9 mouse cellular contexts compared by ENCODE assay signal in genomic region chr2:165133566-165133965, GRCm38 (mm10). TPM values are rescaled to one million over a fixed set of nuclear protein-coding genes. Genes with fewer than 3 reads are reported as not detected.
A peak's percentile ranks its signal among the peaks of the same experiment; 100 is the strongest.
DNase-seq lines count a peak whose midpoint lies in the region; ATAC-seq and TF ChIP-seq lines count a peak whose summit lies in the region.
"Had no signal": no experiment of that assay in that cellular context is flagged by ENCODE, and none has a peak within 500 bp of the region (broad histone marks: within the 10 kb centered on the region; RNA-seq: fewer than 3 reads in every experiment).

No protein-coding gene starts in this region.

- no peaks in the 10 kb centered on the region for H3K36me3 ChIP-seq in heart, embryonic 14.5 days (ENCODE audit: control insufficient read depth, insufficient read depth, low read length)
- no peaks in the 10 kb centered on the region for H3K36me3 ChIP-seq in embryonic facial prominence, embryonic 13.5 days
- H3K36me3 ChIP-seq in kidney, postnatal 0 days (ENCODE audit: insufficient read depth, low read length) = no peaks in the 10 kb centered on the region

- no peak for ATAC-seq in heart, embryonic 14.5 days (ENCODE audit: insufficient number of reproducible peaks, insufficient read depth, low FRiP score, low read depth)
- no peak for ATAC-seq in embryonic facial prominence, embryonic 13.5 days (ENCODE audit: insufficient number of reproducible peaks, insufficient read depth, low FRiP score, low TSS enrichment, low read depth)
- no peak for ATAC-seq in kidney, postnatal 0 days (replicated peaks; ENCODE audit: low FRiP score, low read depth)

- TF ChIP-seq CTCF in kidney, postnatal 0 days (IDR thresholded peaks at IDR 0.05; ENCODE audit: low read depth) = no peak

- H3K27me3 ChIP-seq in heart, embryonic 14.5 days (ENCODE audit: control insufficient read depth, insufficient read depth, low read length) = peaks cover 57% of the 10 kb centered on the region
- H3K27me3 ChIP-seq in embryonic facial prominence, embryonic 13.5 days = peaks cover 57% of the 10 kb centered on the region
- H3K27me3 ChIP-seq in kidney, postnatal 0 days (ENCODE audit: insufficient read depth, low read length) = no peaks in the 10 kb centered on the region

- H3K9me3 ChIP-seq in heart, embryonic 14.5 days (ENCODE audit: control insufficient read depth, low read length) = no peaks in the 10 kb centered on the region
- no peaks in the 10 kb centered on the region for H3K9me3 ChIP-seq in embryonic facial prominence, embryonic 13.5 days
- no peaks in the 10 kb centered on the region for H3K9me3 ChIP-seq in kidney, postnatal 0 days (replicated peaks; ENCODE audit: low read length)

- DNase-seq in heart, postnatal 25 days (ENCODE audit: low spot score) = no peak
- peak; percentile 53 for DNase-seq in kidney, postnatal 0 days (ENCODE audit: low spot score)
- peak; percentile 73 for DNase-seq in neural tube, embryonic 10.5 days (ENCODE audit: extremely low spot score, low spot score)
- DNase-seq in cerebellum, postnatal 14 days = no peak
- no peak for DNase-seq in frontal cortex, adult 2 months (ENCODE audit: extremely low spot score in 1 of 2, low spot score in 1 of 2)
- no peak for DNase-seq in heart, postnatal 36 days

- H3K4me2 ChIP-seq in heart, embryonic 14.5 days (ENCODE audit: low read length) = peak overlapping the region; percentile 47
- H3K4me2 ChIP-seq in embryonic facial prominence, embryonic 13.5 days = peak overlapping the region; percentile 39
- peak overlapping the region; percentile 24; the same call in 1 of the 2 replicates for H3K4me2 ChIP-seq in kidney, postnatal 0 days (ENCODE audit: low read length)

- H3K9ac ChIP-seq in heart, embryonic 14.5 days (ENCODE audit: low read length) = no peak overlapping the region
- H3K9ac ChIP-seq in embryonic facial prominence, embryonic 13.5 days = peak overlapping the region; percentile 44; the same call in 1 of the 2 replicates
- H3K9ac ChIP-seq in kidney, postnatal 0 days (ENCODE audit: low read depth, low read length) = no peak overlapping the region

- intact Hi-C loops in heart, postnatal 25 days (cut with DNase I) = no loop called here
- intact Hi-C loops in heart, postnatal 36 days (cut with DNase I) = no loop called here

- 0 out of 4 replicates have a peak overlapping the region, but pooled peaks of 1 of the 2 experiments have one; percentile 5 for H3K4me3 ChIP-seq in heart, embryonic 14.5 days (ENCODE audit: control insufficient read depth in 1 of 2, insufficient read depth in 1 of 2, low read depth in 1 of 2, low read length in 2 of 2)
- no peak overlapping the region for H3K4me3 ChIP-seq in embryonic facial prominence, embryonic 13.5 days
- H3K4me3 ChIP-seq in kidney, postnatal 0 days (replicated peaks; ENCODE audit: low read depth, low read length) = no peak overlapping the region
- H3K4me3 ChIP-seq: erythroblast, embryonic 14.5 days had no signal

- H3K4me1 ChIP-seq in heart, embryonic 14.5 days (ENCODE audit: control insufficient read depth in 2 of 2, insufficient read depth in 2 of 2, low read length in 2 of 2) = peaks cover 4 to 14% of the 10 kb centered on the region in 2 experiments; a peak in 3 of 4 replicates
- peaks cover 27% of the 10 kb centered on the region for H3K4me1 ChIP-seq in embryonic facial prominence, embryonic 13.5 days
- no peaks in the 10 kb centered on the region; the same call in 1 of the 2 replicates for H3K4me1 ChIP-seq in kidney, postnatal 0 days (replicated peaks; ENCODE audit: insufficient read depth, low read length)

- WGBS in heart, embryonic 14.5 days = 2% methylated on average over 15 of the region's 15 CpGs
- WGBS in embryonic facial prominence, embryonic 13.5 days = 2% methylated on average over 15 of the region's 15 CpGs
- WGBS in kidney, postnatal 0 days = 1% methylated on average over 15 of the region's 15 CpGs

- no peak overlapping the region for H3K27ac ChIP-seq in heart, embryonic 14.5 days (replicated peaks in 1 of 2; ENCODE audit: control insufficient read depth in 1 of 2, insufficient read depth in 1 of 2, low read depth in 2 of 2, low read length in 2 of 2)
- no peak overlapping the region for H3K27ac ChIP-seq in embryonic facial prominence, embryonic 13.5 days
- H3K27ac ChIP-seq in kidney, postnatal 0 days = no peak overlapping the region

RNA-seq across cellular contexts. Expression of gene 1700025C18Rik, which starts 43.0 kb away (rescaled TPM):
- not detected in 2 replicates for polyA plus RNA-seq in heart, embryonic 14.5 days (2014; fragmentation: Nextera tagmentation; extraction: Ambion mirVana)
- not detected for total RNA-seq in heart, postnatal 25 days (2021)
- not detected in 2 replicates for polyA plus RNA-seq in embryonic facial prominence, embryonic 13.5 days (2015; fragmentation: Nextera tagmentation; extraction: Ambion mirVana)
- not detected in 2 replicates for polyA plus RNA-seq in kidney, postnatal 0 days (2015; fragmentation: Nextera tagmentation; extraction: Ambion mirVana)
- not detected in 2 replicates for polyA plus RNA-seq in frontal cortex, adult 2 months (2012; rRNA removed)
- not detected for total RNA-seq in heart, postnatal 36 days (2021)
- polyA plus RNA-seq: erythroblast, embryonic 14.5 days had no signal

Comparison
In these comparisons a context has a peak if more than half of its experiments do, and no peak if none do; other contexts are left out.
1. DNase-seq: peak in kidney, postnatal 0 days (single experiment) and neural tube, embryonic 10.5 days (single experiment); none in heart, postnatal 25 days (single experiment), cerebellum, postnatal 14 days (0 of 2), frontal cortex, adult 2 months (0 of 2) and heart, postnatal 36 days (0 of 2).
2. Peak in every context shown above with its lines, with median percentiles within 50 percentile points of each other: H3K4me2 ChIP-seq.